Mouse (Mus musculus) embryonic facial prominence, embryonic 14.5 days (tissue): ENCODE results near the gene Ccn5. TPM values are rescaled to one million over a fixed set of nuclear protein-coding genes. Genes with fewer than 3 reads are reported as not detected.

Experiments
- ATAC-seq: fragments of 200-750 bp; cut with Nextera tagmentation; 2 replicates; pipeline ENCODE4 v1.8.0; 2017; ENCODE audit warnings: low read depth, moderate number of reproducible peaks, moderate TSS enrichment
- DNase-seq: peaks from one replicate; pipeline ENCODE4 v3.0.0-alpha.2; 2015; ENCODE audit warnings: low spot score
- H3K27ac ChIP-seq: fragments of 300-500 bp; sonication (generic); replicated peaks from 2 replicates; pipeline ENCODE4 v1.5.1; 2014; ENCODE audit warnings: low read depth, mild to moderate bottlenecking, low read length, moderate library complexity
- H3K27me3 ChIP-seq: fragments of 300-500 bp; sonication (generic); replicated peaks from 2 replicates; pipeline ENCODE4 v1.6.1; 2014; ENCODE audit warnings: low read length; ENCODE audit not compliant: control insufficient read depth, insufficient read depth
- H3K36me3 ChIP-seq: fragments of 300-500 bp; sonication (generic); 2 replicates; pipeline ENCODE4 v1.6.1; 2014; ENCODE audit warnings: low read length, mixed read lengths; ENCODE audit not compliant: control insufficient read depth, insufficient read depth
- H3K4me1 ChIP-seq: fragments of 300-500 bp; sonication (generic); 2 replicates; pipeline ENCODE4 v1.6.1; 2014; ENCODE audit warnings: antibody characterized with exemption, low read length; ENCODE audit not compliant: control insufficient read depth, insufficient read depth
- H3K4me2 ChIP-seq: fragments of 300-500 bp; sonication (generic); 2 replicates; pipeline ENCODE4 v1.6.1; 2014; ENCODE audit warnings: low read depth, mild to moderate bottlenecking, low read length, moderate library complexity, mixed read lengths
- H3K4me3 ChIP-seq: fragments of 300-500 bp; sonication (generic); 2 replicates; pipeline ENCODE4 v1.5.1; 2014; ENCODE audit warnings: low read depth, mild to moderate bottlenecking, low read length
- H3K9ac ChIP-seq: fragments of 300-500 bp; sonication (generic); 2 replicates; pipeline ENCODE4 v1.6.1; 2014; ENCODE audit warnings: low read depth, mild to moderate bottlenecking, low read length, moderate library complexity, mixed read lengths
- H3K9me3 ChIP-seq: fragments of 300-500 bp; sonication (generic); 2 replicates; pipeline ENCODE4 v1.6.1; 2016; ENCODE audit warnings: low read length; ENCODE audit not compliant: control insufficient read depth
- WGBS: fragments of 180-500 bp; shearing (Covaris S2); extraction: QIAGEN DNeasy Blood & Tissue Kit; methylation state at CpG from one replicate; pipeline ENCODE4 v1.1.7; 2014; 5-methylcytosine and 5-hydroxymethylcytosine counted together
- polyA plus RNA-seq: library from polyadenylated mRNA; unstranded; fragments of >200 nt; fragmentation: Nextera tagmentation; extraction: Ambion mirVana; gene quantifications from 2 replicates; pipeline ENCODE4 v1.2.1, GENCODE M21; 2014

Ccn5 gene
- polyA plus RNA-seq, result 1.0 and 3.0 TPM in 2 replicates

DNA sequence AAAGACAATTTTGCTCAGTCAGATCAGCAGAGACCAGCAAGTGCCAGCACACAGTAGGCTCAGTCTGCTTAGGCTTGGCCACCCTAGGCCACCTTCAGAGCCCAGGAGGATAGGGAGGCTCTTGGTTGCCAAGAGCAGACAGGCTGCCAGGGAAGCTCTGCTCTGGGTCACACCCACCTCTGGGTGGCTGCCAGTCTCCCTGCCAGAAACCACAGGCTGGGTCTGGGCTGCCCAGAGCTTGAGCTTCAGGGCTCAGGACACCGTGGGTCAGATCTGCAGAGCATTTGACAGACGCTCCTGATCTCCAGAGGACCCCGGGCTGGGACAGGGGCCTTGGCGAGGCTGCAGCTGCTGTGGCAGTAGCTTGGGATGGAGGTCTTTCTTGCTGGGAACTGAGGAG, at the start of gene Ccn5:
TSS of gene Ccn5 (plus strand) at position 255 of the 400 bp plus-strand sequence.
- Histone ChIP-seq H3K4me2 (no peak within 1 kb of the TSS), H3K27me3 (no peaks in the 10 kb centered on the region), H3K4me3 (no peak within 1 kb of the TSS), H3K36me3 (no peaks in the 10 kb centered on the region), H3K9me3 (no peaks in the 10 kb centered on the region), H3K9ac (no peak within 1 kb of the TSS), H3K27ac (no peak within 1 kb of the TSS), H3K4me1 (peaks cover 7% of the 10 kb centered on the region; the same call in 1 of the 2 replicates)
- DNase-seq (peak; percentile 48), ATAC-seq (no peak)
- WGBS, result 68% methylated on average over 4 of the region's 4 CpGs

DNA sequence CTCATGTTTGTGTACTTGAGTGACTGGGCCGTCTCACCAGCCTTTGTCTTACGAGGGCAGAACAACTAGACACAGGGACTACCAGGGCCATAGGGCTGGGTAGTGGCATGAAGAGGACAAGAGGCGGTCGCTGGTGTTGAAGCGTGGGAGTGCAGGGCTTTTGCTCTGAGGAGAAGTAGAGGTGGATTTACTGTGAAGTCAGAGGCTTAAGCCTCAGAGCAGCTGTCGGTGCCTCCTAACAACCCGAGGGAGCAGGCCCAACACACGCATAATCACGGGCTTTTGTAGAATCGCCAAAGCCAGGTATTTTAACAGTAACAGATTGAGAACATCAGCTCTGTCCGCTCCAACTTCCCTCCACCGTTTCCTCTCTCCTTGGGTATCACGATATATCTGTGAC, 44.0 kb upstream of the Ccn5 start:
- ATAC-seq (no peak), DNase-seq (no peak)
- no peak overlapping the region for H3K9ac ChIP-seq
- no peak overlapping the region for H3K4me3 ChIP-seq
- H3K4me2 ChIP-seq, result no peak overlapping the region
- H3K36me3 ChIP-seq, result no peaks in the 10 kb centered on the region
- WGBS, result 18% methylated on average over 13 of the region's 13 CpGs
- H3K27ac ChIP-seq, result no peak overlapping the region
- H3K4me1 ChIP-seq, result no peaks in the 10 kb centered on the region
- H3K27me3 ChIP-seq, result peaks cover 5% of the 10 kb centered on the region; the same call in 1 of the 2 replicates
- H3K9me3 ChIP-seq, result no peaks in the 10 kb centered on the region

DNA sequence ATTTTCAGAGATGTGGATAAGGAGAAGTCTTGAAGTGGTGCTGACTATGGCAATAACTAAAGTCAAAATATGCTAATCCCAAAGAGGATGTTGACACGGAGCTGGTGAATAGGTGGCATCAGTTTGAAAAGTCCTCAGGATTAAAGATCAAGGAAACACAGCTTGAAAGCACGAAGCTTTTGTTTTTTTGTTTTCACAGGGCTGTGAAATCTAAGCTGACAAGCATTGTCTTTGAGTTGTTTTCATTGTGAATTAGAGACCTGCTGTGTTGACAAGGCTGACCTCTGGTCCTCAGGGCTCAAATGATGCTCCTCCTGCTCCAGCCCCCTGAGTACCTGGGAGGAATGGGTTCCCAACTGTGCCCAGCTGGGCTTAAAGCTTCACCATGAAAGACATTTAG, 43.6 kb upstream of the Ccn5 start:
- DNase-seq (no peak), ATAC-seq (no peak)
- Histone ChIP-seq H3K4me1 (no peaks in the 10 kb centered on the region), H3K4me2 (no peak overlapping the region), H3K36me3 (no peaks in the 10 kb centered on the region), H3K9ac (no peak overlapping the region), H3K9me3 (no peaks in the 10 kb centered on the region), H3K27me3 (peaks cover 5% of the 10 kb centered on the region; the same call in 1 of the 2 replicates), H3K27ac (no peak overlapping the region), H3K4me3 (no peak overlapping the region)
- 2% methylated on average over 2 of the region's 2 CpGs for WGBS

DNA sequence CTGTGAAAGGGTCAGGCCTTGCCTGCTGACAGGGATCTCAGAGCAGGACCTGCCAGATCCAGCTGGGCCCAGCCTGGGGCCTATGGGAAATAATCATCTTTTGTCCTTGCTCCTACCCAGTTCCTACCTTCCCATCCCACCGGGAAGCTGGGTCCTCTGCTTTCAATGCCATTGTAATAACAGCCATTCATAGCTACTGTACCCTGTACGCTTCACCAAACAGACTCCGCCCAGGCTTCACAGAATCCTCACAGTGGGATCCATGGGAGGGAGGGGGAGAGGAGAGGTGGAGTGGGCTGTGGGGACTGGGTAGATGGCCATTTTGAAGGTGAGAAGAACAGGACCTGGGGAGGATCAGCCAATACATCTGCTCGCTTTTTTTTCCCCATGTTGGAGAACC, 41.8 kb upstream of the Ccn5 start:
- peaks cover 5% of the 10 kb centered on the region; the same call in 1 of the 2 replicates for H3K27me3 ChIP-seq
- H3K9ac ChIP-seq, result no peak overlapping the region
- no peak overlapping the region for H3K27ac ChIP-seq
- H3K4me3 ChIP-seq, result no peak overlapping the region
- WGBS, result 62% methylated on average over 4 of the region's 4 CpGs
- no peak overlapping the region for H3K4me2 ChIP-seq
- H3K9me3 ChIP-seq, result no peaks in the 10 kb centered on the region
- DNase-seq (no peak), ATAC-seq (no peak; the same call in 1 of the 2 replicates)
- no peaks in the 10 kb centered on the region for H3K36me3 ChIP-seq
- H3K4me1 ChIP-seq, result no peaks in the 10 kb centered on the region

DNA sequence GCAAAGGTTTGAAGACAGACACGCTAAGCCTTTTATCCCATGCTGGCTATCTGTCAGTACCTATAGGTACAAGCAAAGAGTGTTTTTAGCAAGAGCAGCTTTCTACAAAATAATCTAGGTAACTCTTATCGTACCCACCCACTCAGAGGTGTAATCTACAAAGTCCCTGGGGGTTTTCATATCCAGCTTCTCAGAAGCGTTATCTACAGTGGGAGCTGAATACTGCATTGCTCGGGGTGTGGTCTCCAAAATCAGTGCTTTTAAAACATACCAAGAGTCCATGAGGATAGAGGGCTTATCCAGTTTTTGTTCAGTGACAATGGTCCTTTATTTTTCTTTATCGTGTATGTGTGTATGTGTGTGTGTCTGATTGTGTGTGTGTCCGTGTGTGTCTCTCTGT, 37.3 kb upstream of the Ccn5 start:
- H3K4me2 ChIP-seq, result no peak overlapping the region
- H3K27ac ChIP-seq, result no peak overlapping the region
- H3K36me3 ChIP-seq, result no peaks in the 10 kb centered on the region
- H3K9ac ChIP-seq, result no peak overlapping the region
- H3K4me3 ChIP-seq, result no peak overlapping the region
- 83% methylated on average over 6 of the region's 6 CpGs for WGBS
- DNase-seq (no peak), ATAC-seq (no peak)
- no peaks in the 10 kb centered on the region for H3K27me3 ChIP-seq
- no peaks in the 10 kb centered on the region for H3K4me1 ChIP-seq
- H3K9me3 ChIP-seq, result no peaks in the 10 kb centered on the region

DNA sequence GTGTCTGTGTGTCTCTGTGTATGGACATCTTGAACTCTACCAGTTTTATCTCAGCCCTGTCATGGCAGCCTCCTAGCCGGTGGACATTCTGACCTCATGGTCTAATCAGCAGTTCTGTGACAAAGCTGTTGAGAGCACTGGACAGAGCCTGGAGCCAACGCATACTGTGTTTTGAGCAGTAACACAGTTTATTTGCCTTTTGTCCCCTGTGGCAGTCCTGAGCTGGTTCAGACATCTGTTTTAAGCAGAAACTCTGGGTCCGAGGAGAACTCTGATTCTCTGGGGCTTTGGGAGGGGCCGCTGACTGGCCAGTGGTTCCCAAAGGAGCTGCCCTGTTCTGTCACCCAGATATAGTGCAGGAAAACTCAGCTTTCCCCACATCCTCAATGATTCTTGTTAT, 36.8 kb upstream of the Ccn5 start:
- Histone ChIP-seq H3K4me1 (no peaks in the 10 kb centered on the region), H3K9me3 (no peaks in the 10 kb centered on the region), H3K4me3 (no peak overlapping the region), H3K36me3 (no peaks in the 10 kb centered on the region), H3K27ac (no peak overlapping the region), H3K27me3 (no peaks in the 10 kb centered on the region), H3K9ac (no peak overlapping the region), H3K4me2 (no peak overlapping the region)
- ATAC-seq, result no peak
- DNase-seq, result no peak
- 58% methylated on average over 4 of the region's 4 CpGs for WGBS

DNA sequence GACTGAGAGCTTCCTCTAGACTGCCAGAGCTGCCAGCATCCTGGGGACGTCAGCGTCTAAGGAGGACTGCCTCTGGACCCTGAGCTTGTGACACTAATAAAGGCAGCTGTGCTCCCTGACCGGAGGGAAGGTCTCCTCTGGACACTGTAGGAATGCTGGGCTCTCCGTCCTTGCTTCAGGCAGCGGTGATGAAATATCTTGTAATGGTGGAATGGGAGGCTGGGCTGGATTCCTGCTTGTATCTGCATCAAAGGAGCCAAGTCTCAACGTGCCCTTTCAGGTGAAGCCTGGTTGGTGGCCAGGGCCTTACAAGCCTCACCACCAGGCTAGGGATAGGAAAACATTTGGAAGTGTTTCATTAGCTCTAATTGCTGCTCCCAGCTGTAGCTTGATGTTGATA, 33.6 kb upstream of the Ccn5 start:
- H3K27me3 ChIP-seq, result no peaks in the 10 kb centered on the region
- ATAC-seq (no peak), DNase-seq (no peak)
- H3K9ac ChIP-seq, result no peak overlapping the region
- no peaks in the 10 kb centered on the region for H3K36me3 ChIP-seq
- WGBS, result 71% methylated on average over 6 of the region's 6 CpGs
- H3K9me3 ChIP-seq, result no peaks in the 10 kb centered on the region
- H3K27ac ChIP-seq, result no peak overlapping the region
- no peak overlapping the region for H3K4me2 ChIP-seq
- H3K4me1 ChIP-seq, result no peaks in the 10 kb centered on the region
- H3K4me3 ChIP-seq, result no peak overlapping the region

DNA sequence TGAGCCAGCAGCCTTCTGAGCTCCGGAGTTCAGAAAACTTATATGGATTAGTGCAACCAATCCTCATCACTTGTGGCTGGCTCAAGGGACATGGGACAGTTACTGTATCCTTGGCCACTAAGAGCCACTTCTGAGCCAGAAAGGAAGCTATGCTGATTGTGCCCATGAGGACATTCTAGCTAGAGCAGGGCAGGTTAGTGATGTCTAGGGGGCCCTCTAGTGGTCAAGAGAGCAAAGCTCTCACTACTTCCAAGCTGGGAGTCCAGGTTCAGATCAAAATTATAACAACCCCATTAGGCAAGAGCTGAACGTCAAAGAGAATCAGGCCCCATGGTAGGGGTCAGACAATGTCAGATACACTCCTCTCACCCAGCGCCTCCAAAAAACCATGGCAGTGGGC, 33.0 kb upstream of the Ccn5 start:
- H3K27me3 ChIP-seq, result no peaks in the 10 kb centered on the region

DNA sequence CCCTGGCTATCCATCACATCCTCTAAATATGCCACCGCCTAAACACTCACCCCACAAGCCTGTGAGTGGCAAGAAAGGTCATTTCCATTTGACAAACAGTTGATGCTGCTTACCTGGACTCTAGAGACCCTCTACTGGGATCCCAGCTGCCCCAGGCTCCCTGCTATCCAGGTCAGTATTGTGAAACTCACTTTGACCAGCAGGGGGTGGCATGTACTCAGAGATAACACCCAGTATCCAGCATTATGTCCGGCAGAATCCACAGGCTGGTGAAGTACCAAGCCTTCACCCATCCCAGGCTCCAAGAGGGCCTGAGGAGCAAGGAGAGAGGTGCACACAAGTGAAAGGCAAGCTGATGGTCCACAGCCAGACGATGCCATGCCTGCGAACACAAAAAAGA, 32.2 kb upstream of the Ccn5 start:
- H3K4me3 ChIP-seq, result no peak overlapping the region
- H3K27me3 ChIP-seq, result no peaks in the 10 kb centered on the region
- no peak overlapping the region for H3K4me2 ChIP-seq
- H3K9me3 ChIP-seq, result no peaks in the 10 kb centered on the region
- H3K27ac ChIP-seq, result no peak overlapping the region
- no peak overlapping the region for H3K9ac ChIP-seq
- peak; percentile 65 for DNase-seq
- no peak for ATAC-seq
- WGBS, result 74% methylated on average over 4 of the region's 4 CpGs
- H3K36me3 ChIP-seq, result no peaks in the 10 kb centered on the region
- no peaks in the 10 kb centered on the region for H3K4me1 ChIP-seq

More for the DNA sequence above, 33.0 kb upstream of the Ccn5 start:
- H3K36me3 ChIP-seq, result no peaks in the 10 kb centered on the region
- DNase-seq, result peak; percentile 68
- H3K4me1 ChIP-seq, result no peaks in the 10 kb centered on the region
- 58% methylated on average over 3 of the region's 3 CpGs for WGBS
- ATAC-seq, result no peak
- no peak overlapping the region for H3K4me3 ChIP-seq
- H3K4me2 ChIP-seq, result no peak overlapping the region
- H3K27ac ChIP-seq, result no peak overlapping the region
- H3K9me3 ChIP-seq, result no peaks in the 10 kb centered on the region
- no peak overlapping the region for H3K9ac ChIP-seq
